Mouse (Mus musculus): ENCODE data around the gene Midn.

DNA sequence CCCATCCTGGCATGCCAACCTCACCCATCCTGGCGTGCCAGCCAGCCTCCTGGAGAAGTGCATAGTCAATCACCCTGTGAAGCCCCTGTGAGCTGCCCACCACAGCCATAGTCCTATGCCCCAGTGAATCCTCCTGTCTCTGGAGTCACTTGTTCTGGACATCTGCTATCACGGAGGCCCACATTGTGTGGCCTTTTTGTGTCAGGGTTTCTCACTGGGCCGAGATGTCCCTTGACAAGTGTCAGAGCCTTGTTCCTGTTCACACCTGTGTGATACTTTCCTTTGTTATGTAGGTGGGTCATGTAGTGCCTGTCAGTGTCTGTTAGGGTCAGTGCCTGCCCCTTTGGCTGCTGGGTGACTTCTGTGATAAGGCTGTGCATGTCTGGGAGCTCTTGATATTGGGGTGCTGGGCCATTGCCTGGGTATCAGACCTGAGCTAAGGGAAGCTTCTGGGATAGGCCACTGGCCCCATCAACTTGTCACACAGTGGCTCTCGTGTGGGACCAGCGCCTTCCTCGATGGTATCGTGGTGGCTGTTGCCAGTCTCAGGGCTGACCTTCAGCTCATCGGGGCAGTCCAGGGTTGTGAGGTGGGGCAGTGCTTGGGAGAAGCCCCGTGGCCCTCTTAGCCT, 24.0 kb upstream of the Midn start:
- TF ChIP-seq CTCF (IDR thresholded peaks at IDR 0.05; ENCODE audit: borderline replicate concordance, insufficient read depth, low read length) (no peak), POLR2A (IDR thresholded peaks at IDR 0.05; ENCODE audit: low read depth, low read length) (no peak)
